In genomic region chr17:90796974-90797373, GRCm38 (mm10) we compare ENCODE assay signal across 16 mouse cellular contexts.
"Had no signal": no experiment of that assay in that cellular context is flagged by ENCODE, and none has a peak within 500 bp of the region (broad histone marks: within the 10 kb centered on the region; RNA-seq: fewer than 3 reads in every experiment).

No protein-coding gene starts in this region.

- H3K4me3 ChIP-seq: kidney, embryonic 15.5 days; limb, embryonic 15.5 days; liver, embryonic 12.5 days; megakaryocyte, embryonic 14.5 days; midbrain, embryonic 12.5 days; neural tube, embryonic 12.5 days had no signal

- H3K36me3 ChIP-seq: kidney, embryonic 15.5 days; limb, embryonic 15.5 days; liver, embryonic 12.5 days; midbrain, embryonic 12.5 days; neural tube, embryonic 12.5 days had no signal

- DNase-seq: kidney, adult 2 months; kidney, postnatal 25 days; layer of hippocampus, adult 9-11 months; lung, embryonic 14.5 days; lung, postnatal 10 days; lung, postnatal 4 days; right cerebral cortex, postnatal 4 days; spleen, adult 18-20 months; thymus, adult 18-20 months; thymus, postnatal 14 days had no signal

- H3K27ac ChIP-seq: kidney, embryonic 15.5 days; limb, embryonic 15.5 days; liver, embryonic 12.5 days; midbrain, embryonic 12.5 days; neural tube, embryonic 12.5 days had no signal

- H3K4me1 ChIP-seq: kidney, embryonic 15.5 days; limb, embryonic 15.5 days; liver, embryonic 12.5 days; megakaryocyte, embryonic 14.5 days; midbrain, embryonic 12.5 days; neural tube, embryonic 12.5 days had no signal

- H3K9ac ChIP-seq: kidney, embryonic 15.5 days; limb, embryonic 15.5 days; liver, embryonic 12.5 days; lung, embryonic 14.5 days; midbrain, embryonic 12.5 days; neural tube, embryonic 12.5 days had no signal

- H3K27me3 ChIP-seq: kidney, embryonic 15.5 days; limb, embryonic 15.5 days; liver, embryonic 12.5 days; megakaryocyte, embryonic 14.5 days; midbrain, embryonic 12.5 days; neural tube, embryonic 12.5 days had no signal

- H3K9me3 ChIP-seq: kidney, embryonic 15.5 days; limb, embryonic 15.5 days; liver, embryonic 12.5 days; megakaryocyte, embryonic 14.5 days; midbrain, embryonic 12.5 days; neural tube, embryonic 12.5 days had no signal

- ATAC-seq: liver, embryonic 12.5 days had no signal

- H3K4me2 ChIP-seq: kidney, embryonic 15.5 days; limb, embryonic 15.5 days; liver, embryonic 12.5 days; lung, embryonic 14.5 days; midbrain, embryonic 12.5 days; neural tube, embryonic 12.5 days had no signal
